Mouse (Mus musculus): ENCODE data around the gene Lrrc32. TPM values are rescaled to one million over a fixed set of nuclear protein-coding genes. Genes with fewer than 3 reads are reported as not detected.

Gene Lrrc32
- polyA plus RNA-seq, 1 experiment, result 7.2 TPM

DNA sequence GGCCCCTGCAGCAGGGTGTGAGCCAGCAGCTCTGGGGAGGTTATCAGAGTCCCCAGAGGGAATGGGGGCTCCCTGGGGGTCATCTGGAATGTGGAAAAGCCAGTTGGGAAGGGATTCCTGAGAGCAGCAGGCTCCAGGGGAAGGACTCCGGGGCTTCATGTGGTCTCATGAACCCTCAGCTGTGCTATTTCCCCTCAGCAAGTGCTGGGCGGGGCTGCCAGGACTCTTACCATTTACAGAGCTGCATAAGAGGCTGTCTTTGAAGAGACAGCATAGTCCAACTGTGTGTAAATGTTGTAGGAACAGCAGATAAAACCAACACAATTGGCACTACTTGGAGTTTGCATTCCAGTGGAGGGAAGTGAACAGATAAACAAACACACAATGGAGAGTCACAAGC, 61.5 kb downstream of the Lrrc32 start:
- Histone ChIP-seq H3K27ac (ENCODE audit: control insufficient read depth, insufficient read depth, low read length) (no peak overlapping the region), H3K27me3 (ENCODE audit: control insufficient read depth, insufficient read depth, low read length) (no peaks in the 10 kb centered on the region), H3K4me1 (replicated peaks; ENCODE audit: control insufficient read depth, insufficient read depth, low read length) (peaks cover 21% of the 10 kb centered on the region), H3K4me3 (ENCODE audit: control insufficient read depth, insufficient read depth, low read length) (no peak overlapping the region), H3K36me3 (ENCODE audit: control insufficient read depth, insufficient read depth, low read length) (no peaks in the 10 kb centered on the region)
- no peak for TF ChIP-seq CTCF (IDR thresholded peaks at IDR 0.05; ENCODE audit: borderline replicate concordance, control insufficient read depth, extremely low read depth, insufficient read depth, low read length, poor library complexity)
- peak; percentile 32 for DNase-seq
- WGBS, result 9% methylated on average over 2 of the region's 2 CpGs

DNA sequence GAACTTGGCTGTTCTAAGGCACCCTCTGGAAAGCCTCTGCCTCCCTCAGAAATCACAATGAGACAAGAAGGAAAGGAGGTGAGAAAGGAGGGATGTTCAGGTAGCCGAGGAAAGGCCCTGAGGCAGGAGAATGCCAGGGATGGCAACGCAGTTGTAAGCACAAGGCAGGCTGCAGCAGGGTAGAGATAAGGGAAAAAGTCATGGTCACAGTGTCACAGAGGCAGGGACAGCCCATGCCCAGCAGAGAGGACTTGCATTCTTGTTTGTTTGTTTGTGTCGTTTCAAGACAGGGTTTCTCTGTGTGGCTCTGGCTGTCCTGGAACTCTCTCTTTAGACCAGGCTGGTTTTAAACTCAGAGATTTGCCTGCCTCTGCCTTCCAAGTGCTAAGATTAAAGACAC, 62.0 kb downstream of the Lrrc32 start:
- Histone ChIP-seq H3K27ac (ENCODE audit: control insufficient read depth, insufficient read depth, low read length) (no peak overlapping the region), H3K4me3 (ENCODE audit: control insufficient read depth, insufficient read depth, low read length) (no peak overlapping the region), H3K27me3 (ENCODE audit: control insufficient read depth, insufficient read depth, low read length) (no peaks in the 10 kb centered on the region), H3K4me1 (replicated peaks; ENCODE audit: control insufficient read depth, insufficient read depth, low read length) (peaks cover 26% of the 10 kb centered on the region), H3K36me3 (ENCODE audit: control insufficient read depth, insufficient read depth, low read length) (no peaks in the 10 kb centered on the region)
- no peak for DNase-seq
- 89% methylated on average over 3 of the region's 3 CpGs for WGBS
- TF ChIP-seq CTCF (IDR thresholded peaks at IDR 0.05; ENCODE audit: borderline replicate concordance, control insufficient read depth, extremely low read depth, insufficient read depth, low read length, poor library complexity) (no peak), POLR2A (IDR thresholded peaks at IDR 0.05; ENCODE audit: control insufficient read depth, extremely low read depth, insufficient read depth, low read length, poor library complexity) (no peak)

Other genes with a start within 250 kb of the Lrrc32 start
- gene Acer3, start 168.1 kb upstream of the Lrrc32 start, polyA plus RNA-seq (2012; rRNA removed), result 6.7 and 9.1 TPM in 2 replicates
- gene Tsku, start 128.0 kb upstream of the Lrrc32 start, polyA plus RNA-seq (2012; rRNA removed), result 10.2 and 11.1 TPM in 2 replicates
- 0.14 and 0.22 TPM in 2 replicates for gene Gucy2d, start 48.9 kb upstream of the Lrrc32 start, polyA plus RNA-seq (2012; rRNA removed)
- gene Emsy, start 167.5 kb downstream of the Lrrc32 start, polyA plus RNA-seq (2012; rRNA removed), result 52.8 and 53.5 TPM in 2 replicates
- 10.7 and 11.8 TPM in 2 replicates for gene Thap12, start 213.8 kb downstream of the Lrrc32 start, polyA plus RNA-seq (2012; rRNA removed)

Data from thymus, adult 2 months (tissue).